Mouse (Mus musculus) heart, embryonic 14.5 days (tissue): ENCODE results near the gene Tomm40l. TPM values are rescaled to one million over a fixed set of nuclear protein-coding genes. Genes with fewer than 3 reads are reported as not detected.
A peak's percentile ranks its signal among the peaks of the same experiment; 100 is the strongest.

Experiments used
- ATAC-seq: fragments of 200-750 bp; cut with Nextera tagmentation; 2 replicates; pipeline ENCODE4 v1.8.0; 2017; ENCODE audit warnings: low read depth, moderate TSS enrichment; ENCODE audit not compliant: insufficient number of reproducible peaks, insufficient read depth, low FRiP score
- H3K27ac ChIP-seq, 2 experiments: fragments of 200-500 bp in 1 of 2; fragments of 300-500 bp in 1 of 2; sonication (generic) in 1 of 2; replicated peaks in 1 of 2; 2 replicates each; pipeline ENCODE4 v1.5.1; 2012 to 2014; ENCODE audit warnings: low read depth in 2 of 2, low read length in 2 of 2, control low read depth in 1 of 2, mild to moderate bottlenecking in 1 of 2, mixed read lengths in 1 of 2; ENCODE audit not compliant: control insufficient read depth in 1 of 2, insufficient read depth in 1 of 2
- H3K27me3 ChIP-seq: fragments of 300-500 bp; sonication (generic); 2 replicates; pipeline ENCODE4 v1.6.1; 2014; ENCODE audit warnings: mild to moderate bottlenecking, low read length, control low read depth; ENCODE audit not compliant: control insufficient read depth, insufficient read depth
- H3K36me3 ChIP-seq: fragments of 300-500 bp; sonication (generic); 2 replicates; pipeline ENCODE4 v1.6.1; 2014; ENCODE audit warnings: mild to moderate bottlenecking, control low read depth, low read length, mixed read lengths; ENCODE audit not compliant: control insufficient read depth, insufficient read depth
- H3K4me1 ChIP-seq, 2 experiments: fragments of 200-500 bp in 1 of 2; fragments of 300-500 bp in 1 of 2; sonication (generic) in 1 of 2; 2 replicates each; pipeline ENCODE4 v1.6.1; 2012 to 2014; ENCODE audit warnings: low read length in 2 of 2, control low read depth in 1 of 2, mixed read lengths in 1 of 2; ENCODE audit not compliant: control insufficient read depth in 2 of 2, insufficient read depth in 2 of 2
- H3K4me2 ChIP-seq: fragments of 300-500 bp; sonication (generic); 2 replicates; pipeline ENCODE4 v1.6.1; 2014; ENCODE audit warnings: mild to moderate bottlenecking, low read length
- H3K4me3 ChIP-seq, 2 experiments: fragments of 200-500 bp in 1 of 2; fragments of 300-500 bp in 1 of 2; sonication (generic) in 1 of 2; 2 replicates each; pipeline ENCODE4 v1.5.1; 2012 to 2014; ENCODE audit warnings: low read length in 2 of 2, mild to moderate bottlenecking in 2 of 2, control low read depth in 1 of 2, low read depth in 1 of 2, moderate library complexity in 1 of 2; ENCODE audit not compliant: control insufficient read depth in 1 of 2, insufficient read depth in 1 of 2
- H3K9ac ChIP-seq: fragments of 300-500 bp; sonication (generic); 2 replicates; pipeline ENCODE4 v1.6.1; 2014; ENCODE audit warnings: mild to moderate bottlenecking, low read length
- H3K9me3 ChIP-seq: fragments of 300-500 bp; sonication (generic); 2 replicates; pipeline ENCODE4 v1.6.1; 2016; ENCODE audit warnings: low read length, control low read depth; ENCODE audit not compliant: control insufficient read depth
- WGBS: fragments of 180-500 bp; shearing (Covaris S2); extraction: QIAGEN DNeasy Blood & Tissue Kit; methylation state at CpG from one replicate; pipeline ENCODE4 v1.1.7; 2014; 5-methylcytosine and 5-hydroxymethylcytosine counted together
- polyA plus RNA-seq: library from polyadenylated mRNA; unstranded; fragments of >200 nt; fragmentation: Nextera tagmentation; extraction: Ambion mirVana; gene quantifications from 2 replicates; pipeline ENCODE4 v1.2.1, GENCODE M21; 2014

The Tomm40l gene
- polyA plus RNA-seq, 1 experiment from 2014 or later: 54.2 TPM

DNA sequence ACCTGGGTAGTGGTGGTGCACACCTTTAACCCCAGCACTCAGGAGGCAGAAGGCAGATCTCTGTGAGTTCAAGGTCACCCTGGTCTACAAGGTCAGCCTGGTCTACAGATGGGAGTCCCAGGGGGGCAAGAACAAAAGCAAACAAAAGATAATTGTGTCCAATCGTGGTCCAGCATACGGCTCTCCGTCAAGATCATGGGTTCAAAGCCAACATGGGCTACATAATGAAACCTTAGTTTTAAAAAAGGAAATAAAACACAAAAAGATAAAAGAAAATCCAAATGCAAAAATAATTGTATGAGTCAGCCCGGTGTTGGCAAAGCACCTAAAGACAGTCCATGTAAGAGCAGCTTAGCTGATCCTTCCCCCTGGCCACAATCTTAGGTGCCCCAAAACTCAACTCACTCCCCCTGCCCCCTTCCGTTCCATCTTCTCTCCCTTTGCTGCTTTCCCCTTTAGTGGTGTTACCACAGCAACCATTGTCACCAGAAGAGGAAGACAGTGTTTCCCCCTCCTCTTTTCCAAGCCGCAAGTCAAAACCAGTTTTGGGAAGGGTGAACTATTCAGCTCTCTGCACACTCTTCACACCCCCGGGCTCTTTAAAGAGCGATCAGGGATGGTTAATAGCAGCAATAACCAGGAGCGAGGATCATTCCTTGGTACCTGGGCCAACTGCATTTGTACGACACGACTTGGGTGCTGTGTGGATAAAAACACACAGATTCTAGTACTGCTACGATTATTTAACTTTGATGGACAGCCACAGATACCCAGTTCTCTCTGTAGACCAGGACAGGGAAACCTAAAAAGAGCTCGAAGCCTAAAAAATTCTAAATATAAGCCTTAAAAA, 34.2 kb downstream of the Tomm40l start:
- Histone ChIP-seq H3K9ac (no peak overlapping the region), H3K27me3 (no peaks in the 10 kb centered on the region), H3K4me3 (no peak overlapping the region), H3K36me3 (no peaks in the 10 kb centered on the region), H3K27ac (peak overlapping the region; percentile 3 to 90; a peak in 2 of 4 replicates), H3K4me1 (peaks cover 42 to 52% of the 10 kb centered on the region in 2 experiments), H3K9me3 (no peaks in the 10 kb centered on the region), H3K4me2 (no peak overlapping the region)
- no peak for ATAC-seq
- 73% methylated on average over 13 of the region's 13 CpGs for WGBS

DNA sequence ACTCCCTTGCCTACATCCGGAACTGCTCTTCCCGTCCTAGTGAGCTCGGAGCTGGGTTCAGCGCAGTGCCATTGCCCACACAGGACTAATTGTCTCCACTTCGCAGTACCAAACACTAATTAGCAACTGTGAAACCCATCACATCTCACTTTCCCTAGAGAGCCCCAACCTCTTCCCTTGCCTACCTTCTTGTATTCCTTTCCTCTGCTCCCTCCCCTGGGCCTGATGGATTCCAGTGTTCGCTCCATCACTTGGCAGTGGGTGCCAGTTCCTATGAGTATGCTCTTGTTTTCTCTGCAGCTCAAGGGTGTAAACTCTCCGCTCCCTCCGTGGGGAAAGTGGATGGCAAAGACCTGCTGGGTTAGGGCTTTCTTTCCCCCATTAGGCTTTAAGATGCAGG, 36.7 kb downstream of the Tomm40l start:
- H3K9me3 ChIP-seq: no peaks in the 10 kb centered on the region
- no peak for ATAC-seq
- peak overlapping the region in 1 of 2 experiments; percentile 46; a peak in 1 of 4 replicates for H3K27ac ChIP-seq
- no peak overlapping the region for H3K4me2 ChIP-seq
- no peaks in the 10 kb centered on the region for H3K27me3 ChIP-seq
- 61% methylated on average over 8 of the region's 8 CpGs for WGBS
- no peak overlapping the region for H3K9ac ChIP-seq
- no peak overlapping the region for H3K4me3 ChIP-seq
- no peaks in the 10 kb centered on the region for H3K36me3 ChIP-seq
- H3K4me1 ChIP-seq: peaks cover 36 to 48% of the 10 kb centered on the region in 2 experiments

DNA sequence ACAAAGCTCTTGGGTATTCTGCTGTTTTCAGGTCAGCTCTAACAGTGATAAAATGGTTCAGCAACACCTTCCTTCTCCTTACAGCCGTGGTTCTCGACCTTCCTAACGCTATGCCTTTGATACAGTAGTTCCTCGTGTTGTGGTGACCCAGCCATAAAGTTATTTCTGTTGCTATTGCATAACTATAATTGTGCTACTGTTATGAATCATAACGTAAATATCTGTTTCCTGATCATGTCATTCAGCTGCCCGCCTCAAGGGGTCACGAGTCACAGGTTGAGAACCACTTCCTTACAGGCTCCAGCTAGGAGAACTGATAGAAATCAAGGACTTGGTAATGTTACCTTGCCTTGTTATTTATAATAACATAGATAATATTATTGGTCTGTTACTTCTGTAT, 38.0 kb downstream of the Tomm40l start:
- Histone ChIP-seq H3K4me2 (peak overlapping the region; percentile 31; the same call in 1 of the 2 replicates), H3K4me3 (no peak overlapping the region), H3K27me3 (no peaks in the 10 kb centered on the region), H3K36me3 (no peaks in the 10 kb centered on the region), H3K27ac (peak overlapping the region; percentile 64 to 84), H3K9ac (no peak overlapping the region; the same call in 1 of the 2 replicates), H3K4me1 (peaks cover 29 to 46% of the 10 kb centered on the region in 2 experiments), H3K9me3 (no peaks in the 10 kb centered on the region)
- 54% methylated on average over 7 of the region's 7 CpGs for WGBS
- ATAC-seq: no peak

DNA sequence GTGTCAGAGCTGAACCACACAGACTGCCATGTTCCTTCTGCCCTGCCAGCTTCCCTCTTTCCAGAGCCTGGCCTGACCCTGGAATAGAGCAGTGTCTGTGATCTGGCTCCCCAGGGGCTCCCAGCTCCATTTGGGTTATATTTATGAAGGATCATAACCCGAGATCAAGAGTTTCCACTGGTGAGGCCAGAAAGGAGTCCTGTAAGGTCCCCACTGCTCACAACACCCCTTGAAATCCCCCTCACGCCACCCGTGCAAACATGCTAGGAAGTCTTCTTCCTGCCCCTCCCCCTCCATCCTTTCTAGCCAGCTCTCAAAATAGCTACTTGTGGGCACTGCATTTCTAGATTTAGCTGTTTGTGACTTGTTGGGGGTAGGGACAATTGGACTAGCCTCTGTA, 38.7 kb downstream of the Tomm40l start:
- H3K9ac ChIP-seq: no peak overlapping the region; the same call in 1 of the 2 replicates
- no peaks in the 10 kb centered on the region for H3K9me3 ChIP-seq
- no peak for ATAC-seq
- peaks cover 23 to 39% of the 10 kb centered on the region in 2 experiments for H3K4me1 ChIP-seq
- peak overlapping the region; percentile 67 to 84; a peak in 3 of 4 replicates for H3K27ac ChIP-seq
- WGBS: 16% methylated on average over 3 of the region's 3 CpGs
- H3K4me2 ChIP-seq: peak overlapping the region; percentile 31; the same call in 1 of the 2 replicates
- no peaks in the 10 kb centered on the region for H3K36me3 ChIP-seq
- no peak overlapping the region for H3K4me3 ChIP-seq
- H3K27me3 ChIP-seq: no peaks in the 10 kb centered on the region

DNA sequence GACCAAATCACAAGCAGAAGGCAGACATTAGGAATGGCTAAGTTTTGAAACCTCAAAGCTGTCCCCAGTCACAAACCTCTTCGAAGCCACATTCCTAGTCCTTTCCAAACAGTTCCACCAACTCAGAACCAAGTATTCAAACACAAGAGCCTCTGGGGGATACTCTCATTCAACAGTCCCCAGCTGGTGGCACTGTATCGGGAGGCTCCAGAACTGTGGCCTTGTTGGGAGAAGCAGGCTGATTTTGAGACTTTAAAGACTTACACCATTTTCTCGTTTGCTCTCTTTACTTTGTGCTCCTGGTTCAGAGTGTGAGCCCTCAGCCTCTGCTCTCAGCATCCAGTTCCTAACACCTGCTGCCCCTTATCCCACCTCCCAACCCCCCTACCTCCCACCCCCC, 39.3 kb downstream of the Tomm40l start:
- H3K9me3 ChIP-seq: no peaks in the 10 kb centered on the region
- H3K36me3 ChIP-seq: no peaks in the 10 kb centered on the region
- peaks cover 20 to 36% of the 10 kb centered on the region in 2 experiments for H3K4me1 ChIP-seq
- 84% methylated on average over 3 of the region's 3 CpGs for WGBS
- H3K4me3 ChIP-seq: no peak overlapping the region
- no peak overlapping the region for H3K4me2 ChIP-seq
- H3K9ac ChIP-seq: no peak overlapping the region
- no peaks in the 10 kb centered on the region for H3K27me3 ChIP-seq
- H3K27ac ChIP-seq: 0 out of 4 replicates have a peak overlapping the region, but pooled peaks of 1 of the 2 experiments have one; percentile 84
- ATAC-seq: no peak

DNA sequence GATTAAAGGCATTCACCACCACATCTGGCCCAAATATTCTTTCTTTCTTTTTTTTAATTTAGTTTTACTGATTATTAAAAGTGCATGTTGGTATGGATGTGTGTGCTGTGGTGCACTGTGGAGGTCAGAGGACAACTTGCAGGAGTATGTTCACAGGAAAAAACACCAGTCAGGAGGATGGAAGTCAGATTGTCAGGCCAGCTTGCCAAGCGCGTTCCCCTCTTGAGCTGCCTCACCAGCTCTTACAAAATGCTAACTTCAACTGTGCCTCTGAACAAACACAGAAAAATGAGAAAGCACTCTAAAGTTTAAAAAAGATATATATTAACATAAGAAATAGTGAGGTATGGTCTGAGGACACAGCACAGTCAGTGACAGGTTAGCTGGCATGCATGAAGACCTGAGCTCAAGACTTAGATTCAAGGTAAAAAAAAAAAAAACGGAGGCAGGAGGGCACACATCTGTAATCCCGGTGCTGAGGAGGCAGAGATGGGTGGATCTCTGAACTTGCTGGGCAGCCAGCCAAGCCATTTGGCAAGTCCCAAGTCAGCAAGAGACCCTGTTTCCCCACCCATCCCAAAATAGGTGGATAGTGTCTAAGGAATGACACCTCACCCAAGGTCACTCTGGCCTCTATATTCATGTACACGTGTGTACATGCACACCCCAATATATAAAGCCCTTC, 42.7 kb downstream of the Tomm40l start:
- Histone ChIP-seq H3K4me3 (no peak overlapping the region), H3K4me2 (no peak overlapping the region), H3K36me3 (no peaks in the 10 kb centered on the region), H3K4me1 (peaks cover 7 to 18% of the 10 kb centered on the region in 2 experiments), H3K9me3 (no peaks in the 10 kb centered on the region), H3K9ac (no peak overlapping the region), H3K27me3 (no peaks in the 10 kb centered on the region), H3K27ac (peak overlapping the region in 1 of 2 experiments; percentile 44; a peak in 2 of 4 replicates)
- ATAC-seq: no peak
- WGBS: 56% methylated on average over 5 of the region's 5 CpGs

DNA sequence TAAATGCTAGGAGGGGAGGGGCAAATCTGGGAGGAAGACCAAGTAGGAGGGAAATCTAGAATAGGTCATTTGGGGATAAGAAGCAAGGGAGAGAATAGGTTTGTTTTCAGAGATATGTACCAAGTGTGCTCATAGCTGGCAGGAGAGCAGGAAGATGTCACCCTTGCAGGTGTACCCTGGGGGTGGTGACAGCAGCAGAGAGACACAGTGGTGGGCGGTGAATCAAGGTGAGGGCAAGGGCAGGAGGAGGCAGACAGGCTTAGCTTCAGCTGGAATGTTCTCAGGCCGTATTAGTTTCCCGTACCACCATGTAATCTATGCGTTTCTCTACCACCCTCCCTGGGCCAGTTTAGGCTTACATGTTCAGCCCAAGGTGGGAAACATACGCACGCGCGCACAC, 49.5 kb downstream of the Tomm40l start:
- no peak for ATAC-seq
- Histone ChIP-seq H3K4me1 (peaks cover 7 to 13% of the 10 kb centered on the region in 2 experiments), H3K36me3 (peaks cover 9% of the 10 kb centered on the region; the same call in 1 of the 2 replicates), H3K27ac (no peak overlapping the region), H3K4me3 (no peak overlapping the region), H3K9me3 (no peaks in the 10 kb centered on the region), H3K27me3 (no peaks in the 10 kb centered on the region), H3K4me2 (no peak overlapping the region), H3K9ac (no peak overlapping the region)
- 90% methylated on average over 8 of the region's 8 CpGs for WGBS
